Mouse (Mus musculus): ENCODE measurements around the gene Xylt2. TPM values are rescaled to one million over a fixed set of nuclear protein-coding genes. Genes with fewer than 3 reads are reported as not detected.

Gene Xylt2
- polyA plus RNA-seq, 1 experiment from 2014 or later: 11.6 TPM

Other genes with a start within 250 kb of the Xylt2 start
- gene Cacna1g, start 203.3 kb downstream of the Xylt2 start, polyA plus RNA-seq (2014; fragmentation: Nextera tagmentation; extraction: Ambion mirVana): 14.3 and 22.5 TPM in 2 replicates
- gene Spata20, start 191.3 kb downstream of the Xylt2 start, polyA plus RNA-seq (2014; fragmentation: Nextera tagmentation; extraction: Ambion mirVana): 0.09 and 0.26 TPM in 2 replicates
- 0.68 and 0.82 TPM in 2 replicates for gene Epn3, start 177.5 kb downstream of the Xylt2 start, polyA plus RNA-seq (2014; fragmentation: Nextera tagmentation; extraction: Ambion mirVana)
- 1.7 and 2.0 TPM in 2 replicates for gene Mycbpap, start 155.8 kb downstream of the Xylt2 start, polyA plus RNA-seq (2014; fragmentation: Nextera tagmentation; extraction: Ambion mirVana)
- gene Rsad1, start 128.3 kb downstream of the Xylt2 start, polyA plus RNA-seq (2014; fragmentation: Nextera tagmentation; extraction: Ambion mirVana): 5.2 and 12.3 TPM in 2 replicates
- gene Chad, start 112.5 kb downstream of the Xylt2 start, polyA plus RNA-seq (2014; fragmentation: Nextera tagmentation; extraction: Ambion mirVana): 0.15 and 0.35 TPM in 2 replicates
- gene Acsf2, start 75.6 kb downstream of the Xylt2 start, polyA plus RNA-seq (2014; fragmentation: Nextera tagmentation; extraction: Ambion mirVana): 2.0 and 2.2 TPM in 2 replicates
- 116 and 159 TPM in 2 replicates for gene Lrrc59, start 47.7 kb downstream of the Xylt2 start, polyA plus RNA-seq (2014; fragmentation: Nextera tagmentation; extraction: Ambion mirVana)
- 122 and 147 TPM in 2 replicates for gene Mrpl27, start 23.7 kb downstream of the Xylt2 start, polyA plus RNA-seq (2014; fragmentation: Nextera tagmentation; extraction: Ambion mirVana)
- gene Eme1, start 23.6 kb downstream of the Xylt2 start, polyA plus RNA-seq (2014; fragmentation: Nextera tagmentation; extraction: Ambion mirVana): 1.1 and 1.8 TPM in 2 replicates
- 0.21 TPM in 1 of 2 replicates, not detected in the other for gene Gm11541, start 27.0 kb upstream of the Xylt2 start, polyA plus RNA-seq (2014; fragmentation: Nextera tagmentation; extraction: Ambion mirVana)
- gene Cdc34b, start 64.3 kb upstream of the Xylt2 start, polyA plus RNA-seq (2014; fragmentation: Nextera tagmentation; extraction: Ambion mirVana): not detected in 2 replicates
- not detected in 2 replicates for gene Tmem92, start 105.2 kb upstream of the Xylt2 start, polyA plus RNA-seq (2014; fragmentation: Nextera tagmentation; extraction: Ambion mirVana)